Mouse (Mus musculus): ENCODE data around the gene Ulk3. TPM values are rescaled to one million over a fixed set of nuclear protein-coding genes. Genes with fewer than 3 reads are reported as not detected.

Gene Ulk3
- polyA plus RNA-seq, 1 experiment from 2014 or later, result 14.3 TPM

Other genes starting within 250 kb of the Ulk3 start
- 17.0 and 20.0 TPM in 2 replicates for gene Ppcdc, start 149.3 kb upstream of the Ulk3 start, polyA plus RNA-seq (2015; fragmentation: Nextera tagmentation; extraction: Ambion mirVana)
- gene Scamp5, start 121.4 kb upstream of the Ulk3 start, polyA plus RNA-seq (2015; fragmentation: Nextera tagmentation; extraction: Ambion mirVana), result 7.6 and 9.7 TPM in 2 replicates
- 11.5 and 12.9 TPM in 2 replicates for gene Rpp25, start 85.4 kb upstream of the Ulk3 start, polyA plus RNA-seq (2015; fragmentation: Nextera tagmentation; extraction: Ambion mirVana)
- gene Cox5a, start 68.2 kb upstream of the Ulk3 start, polyA plus RNA-seq (2015; fragmentation: Nextera tagmentation; extraction: Ambion mirVana), result 1,248 and 1,820 TPM in 2 replicates
- gene Fam219b, start 51.9 kb upstream of the Ulk3 start, polyA plus RNA-seq (2015; fragmentation: Nextera tagmentation; extraction: Ambion mirVana), result 10.6 and 15.1 TPM in 2 replicates
- 75.2 and 80.6 TPM in 2 replicates for gene Mpi, start 36.7 kb upstream of the Ulk3 start, polyA plus RNA-seq (2015; fragmentation: Nextera tagmentation; extraction: Ambion mirVana)
- gene Scamp2, start 28.5 kb upstream of the Ulk3 start, polyA plus RNA-seq (2015; fragmentation: Nextera tagmentation; extraction: Ambion mirVana), result 47.3 and 56.0 TPM in 2 replicates
- gene Cplx3, start 16.8 kb downstream of the Ulk3 start, polyA plus RNA-seq (2015; fragmentation: Nextera tagmentation; extraction: Ambion mirVana), result not detected in 2 replicates
- gene Lman1l, start 31.3 kb downstream of the Ulk3 start, polyA plus RNA-seq (2015; fragmentation: Nextera tagmentation; extraction: Ambion mirVana), result not detected in 2 replicates
- gene Csk, start 64.2 kb downstream of the Ulk3 start, polyA plus RNA-seq (2015; fragmentation: Nextera tagmentation; extraction: Ambion mirVana), result 14.6 and 20.6 TPM in 2 replicates
- gene Cyp1a2, start 94.3 kb downstream of the Ulk3 start, polyA plus RNA-seq (2015; fragmentation: Nextera tagmentation; extraction: Ambion mirVana), result not detected in 2 replicates
- gene Cyp1a1, start 98.5 kb downstream of the Ulk3 start, polyA plus RNA-seq (2015; fragmentation: Nextera tagmentation; extraction: Ambion mirVana), result not detected in 2 replicates
- gene Edc3, start 119.1 kb downstream of the Ulk3 start, polyA plus RNA-seq (2015; fragmentation: Nextera tagmentation; extraction: Ambion mirVana), result 13.5 and 21.4 TPM in 2 replicates
- gene Clk3, start 176.4 kb downstream of the Ulk3 start, polyA plus RNA-seq (2015; fragmentation: Nextera tagmentation; extraction: Ambion mirVana), result 48.5 and 65.2 TPM in 2 replicates
- 5.9 and 8.5 TPM in 2 replicates for gene Arid3b, start 247.3 kb downstream of the Ulk3 start, polyA plus RNA-seq (2015; fragmentation: Nextera tagmentation; extraction: Ambion mirVana)

Measured in heart, embryonic 15.5 days (tissue).